Mouse (Mus musculus) 416B (cell line): ENCODE measurements around the gene Olfr959.

ENCODE experiments used
- DNase-seq: peaks from one replicate; pipeline ENCODE4 v3.0.0; 2011; ENCODE audit warnings: low read depth

Olfr959 gene

GRCm38 (mm10) chr9:39575469-39575868 is at the start of gene Olfr959:
TSS of gene Olfr959 (minus strand) at chr9:39575569.
- no peak for DNase-seq

- DNase-seq, result no peak
Measured at GRCm38 (mm10) chr9:39624711-39625110, 49.3 kb upstream of the Olfr959 start.

GRCm38 (mm10) chr9:39623783-39624182 is 48.4 kb upstream of the Olfr959 start:
- DNase-seq, result no peak

GRCm38 (mm10) chr9:39621073-39621472 is 45.7 kb upstream of the Olfr959 start, which contains the start of gene Olfr960:
TSS of gene Olfr960 (plus strand) at chr9:39621373.
- no peak for DNase-seq

- DNase-seq, result peak; percentile 10
Measured at GRCm38 (mm10) chr9:39611953-39612352, 36.6 kb upstream of the Olfr959 start.

GRCm38 (mm10) chr9:39610355-39610754 is 35.0 kb upstream of the Olfr959 start, which contains the start of gene Olfr148:
TSS of gene Olfr148 (plus strand) at chr9:39610655.
- DNase-seq, result no peak

GRCm38 (mm10) chr9:39608497-39608896 is 33.1 kb upstream of the Olfr959 start:
- no peak for DNase-seq

GRCm38 (mm10) chr9:39603999-39604453 is 28.7 kb upstream of the Olfr959 start, which contains the start of gene AW551984:
TSS of gene AW551984 (minus strand) at chr9:39604403.
- DNase-seq, result no peak

- no peak for DNase-seq
Measured at GRCm38 (mm10) chr9:39603333-39603845, 28.0 kb upstream of the Olfr959 start.

- DNase-seq, result no peak
Measured at GRCm38 (mm10) chr9:39602536-39603332, 27.4 kb upstream of the Olfr959 start.

- DNase-seq, result no peak
Measured at GRCm38 (mm10) chr9:39577050-39577449, 1.7 kb upstream of the Olfr959 start.

- no peak for DNase-seq
Measured at GRCm38 (mm10) chr9:39558349-39558647, 17.1 kb downstream of the Olfr959 start.

GRCm38 (mm10) chr9:39557529-39558348 is 17.6 kb downstream of the Olfr959 start:
- no peak for DNase-seq

- no peak for DNase-seq
Measured at GRCm38 (mm10) chr9:39553946-39554345, 21.4 kb downstream of the Olfr959 start, which contains the start of gene Olfr958. TSS of gene Olfr958 (minus strand) at chr9:39554054.

GRCm38 (mm10) chr9:39550806-39551205 is 24.6 kb downstream of the Olfr959 start:
- no peak for DNase-seq

- DNase-seq, result no peak
Measured at GRCm38 (mm10) chr9:39523616-39524285, 51.6 kb downstream of the Olfr959 start.
